Comparison of ENCODE assay signal across 8 mouse cellular contexts in the genomic region with DNA sequence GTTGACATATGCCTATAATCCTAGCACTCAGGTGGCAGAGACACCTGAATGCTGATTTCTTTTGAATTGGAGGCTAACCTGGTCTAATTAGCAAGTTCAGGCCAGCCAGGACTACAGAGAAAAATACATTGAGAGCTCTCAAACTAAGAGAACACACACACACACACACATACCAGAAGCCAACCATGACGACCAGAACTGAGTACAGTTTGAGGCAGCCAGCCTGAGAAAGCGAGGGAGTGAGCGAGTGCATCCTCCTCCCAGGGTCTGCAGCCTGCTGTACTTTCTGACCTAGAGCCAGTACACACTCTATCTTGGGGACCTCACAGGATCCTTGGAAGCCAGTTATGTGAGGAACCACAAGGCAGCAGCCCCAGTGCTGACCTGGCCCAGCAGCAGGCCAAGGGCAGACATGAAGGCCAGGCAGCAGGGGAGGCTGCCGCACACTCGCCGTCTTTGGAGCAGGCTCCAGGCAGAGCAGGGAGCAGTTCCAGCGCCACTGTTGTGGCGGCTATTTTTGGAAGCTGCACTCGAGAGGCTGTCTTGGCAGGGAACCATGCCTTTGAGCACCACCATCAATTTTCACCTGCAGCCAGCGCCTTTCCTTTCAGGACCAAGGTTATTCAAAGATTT.
A peak's percentile ranks its signal among the peaks of the same experiment; 100 is the strongest.
DNase-seq lines count a peak whose midpoint lies in the region; ATAC-seq and TF ChIP-seq lines count a peak whose summit lies in the region.
"Had no signal": no experiment of that assay in that cellular context is flagged by ENCODE, and none has a peak within 500 bp of the region (broad histone marks: within the 10 kb centered on the region; RNA-seq: fewer than 3 reads in every experiment).

No protein-coding gene starts in this region.

- no peaks in the 10 kb centered on the region for H3K36me3 ChIP-seq in heart, adult 2 months (ENCODE audit: control insufficient read depth, insufficient read depth, low read length)
- no peaks in the 10 kb centered on the region for H3K36me3 ChIP-seq in kidney, embryonic 15.5 days

- no peaks in the 10 kb centered on the region for H3K79me2 ChIP-seq in heart, adult 2 months (replicated peaks; ENCODE audit: control insufficient read depth, insufficient read depth, low read length)

- peak; percentile 45; the same call in 1 of the 2 replicates for ATAC-seq in kidney, embryonic 15.5 days (replicated peaks; ENCODE audit: low FRiP score)

- peaks cover 5% of the 10 kb centered on the region for H3K4me1 ChIP-seq in heart, adult 2 months (ENCODE audit: control insufficient read depth, insufficient read depth, low read length)
- H3K4me1 ChIP-seq in kidney, embryonic 15.5 days = peaks cover 50% of the 10 kb centered on the region

- peak; percentile 41 for TF ChIP-seq CTCF in heart, adult 2 months (IDR thresholded peaks at IDR 0.05)

- intact Hi-C loops in heart, adult 2 months (cut with DNase I) = no loop called here

- 43% methylated on average over 10 of the region's 10 CpGs for WGBS in heart, adult 2 months
- WGBS in kidney, embryonic 15.5 days = 36% methylated on average over 10 of the region's 10 CpGs

- no peaks in the 10 kb centered on the region for H3K27me3 ChIP-seq in heart, adult 2 months (ENCODE audit: control insufficient read depth, insufficient read depth, low read length)
- H3K27me3 ChIP-seq in kidney, embryonic 15.5 days = no peaks in the 10 kb centered on the region

- no peak for TF ChIP-seq EP300 in heart, adult 2 months (IDR thresholded peaks at IDR 0.05; ENCODE audit: insufficient read depth, low read depth, low read length)

- peak overlapping the region; percentile 61 for H3K27ac ChIP-seq in heart, adult 2 months
- H3K27ac ChIP-seq in kidney, embryonic 15.5 days = peak overlapping the region; percentile 85
- H3K27ac ChIP-seq: macrophage had no signal

- no peak overlapping the region for H3K4me2 ChIP-seq in kidney, embryonic 15.5 days

- DNase-seq in adrenal gland, adult 2 months = peak; percentile 86
- peak; percentile 65 for DNase-seq in adrenal gland, postnatal 25 days
- DNase-seq in heart, adult 2 months = peak; percentile 58 to 77
- peak; percentile 4 for DNase-seq in ovary, postnatal 10 days (ENCODE audit: low spot score)
- DNase-seq in embryo, embryonic 10 days (ENCODE audit: low spot score) = no peak
- DNase-seq in retina, postnatal 1 day = no peak

- no peak overlapping the region for H3K9ac ChIP-seq in heart, adult 2 months (ENCODE audit: low read depth, low read length)
- no peak overlapping the region for H3K9ac ChIP-seq in kidney, embryonic 15.5 days

- no peak overlapping the region for H3K4me3 ChIP-seq in heart, adult 2 months
- H3K4me3 ChIP-seq in kidney, embryonic 15.5 days (replicated peaks) = no peak overlapping the region

- no peak for TF ChIP-seq POLR2A in heart, adult 2 months (IDR thresholded peaks at IDR 0.05; ENCODE audit: insufficient read depth, low read depth, low read length)

- no peaks in the 10 kb centered on the region for H3K9me3 ChIP-seq in kidney, embryonic 15.5 days (replicated peaks)

Comparison
In these comparisons a context has a peak if more than half of its experiments do, and no peak if none do; other contexts are left out.
1. DNase-seq: peak in adrenal gland, adult 2 months (single experiment), adrenal gland, postnatal 25 days (single experiment), heart, adult 2 months (2 of 2) and ovary, postnatal 10 days (single experiment); none in embryo, embryonic 10 days (single experiment) and retina, postnatal 1 day (single experiment).